Mouse (Mus musculus): ENCODE data around the gene Tex14. TPM values are rescaled to one million over a fixed set of nuclear protein-coding genes. Genes with fewer than 3 reads are reported as not detected.
"Not testable (repeated sequence)": the region's sequence is repeated elsewhere in the genome, so short reads cannot be mapped to it uniquely, and the experiment has no call there.

The Tex14 gene
- polyA plus RNA-seq, 1 experiment: 0.34 TPM

DNA sequence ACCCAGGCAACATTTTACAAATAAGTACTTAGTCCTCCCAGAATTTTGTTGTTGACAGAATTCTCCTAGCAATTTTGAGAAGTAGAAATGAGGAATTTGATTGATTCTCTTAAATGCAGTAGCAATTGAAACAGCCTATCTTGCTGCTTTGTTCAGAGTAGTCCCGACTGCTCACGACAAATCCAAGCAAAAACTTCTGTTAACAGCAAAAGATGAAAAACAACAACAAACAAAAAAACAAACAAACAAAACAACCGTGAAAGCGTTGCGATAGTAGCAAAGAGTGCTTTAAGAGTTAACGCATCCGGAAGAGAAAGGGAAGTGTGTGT, 21.2 kb downstream of the Tex14 start:
- DNase-seq (ENCODE audit: extremely low spot score in 1 of 2, low spot score in 1 of 2): no peak

GRCm38 (mm10) chr11:87426450-87427250, 21.8 kb downstream of the Tex14 start:
- DNase-seq (ENCODE audit: extremely low spot score in 1 of 2, low spot score in 1 of 2): peak; percentile 73 to 86

- no peak for DNase-seq (ENCODE audit: extremely low spot score in 1 of 2, low spot score in 1 of 2)
Measured at GRCm38 (mm10) chr11:87427273-87428050, 22.6 kb downstream of the Tex14 start.

DNA sequence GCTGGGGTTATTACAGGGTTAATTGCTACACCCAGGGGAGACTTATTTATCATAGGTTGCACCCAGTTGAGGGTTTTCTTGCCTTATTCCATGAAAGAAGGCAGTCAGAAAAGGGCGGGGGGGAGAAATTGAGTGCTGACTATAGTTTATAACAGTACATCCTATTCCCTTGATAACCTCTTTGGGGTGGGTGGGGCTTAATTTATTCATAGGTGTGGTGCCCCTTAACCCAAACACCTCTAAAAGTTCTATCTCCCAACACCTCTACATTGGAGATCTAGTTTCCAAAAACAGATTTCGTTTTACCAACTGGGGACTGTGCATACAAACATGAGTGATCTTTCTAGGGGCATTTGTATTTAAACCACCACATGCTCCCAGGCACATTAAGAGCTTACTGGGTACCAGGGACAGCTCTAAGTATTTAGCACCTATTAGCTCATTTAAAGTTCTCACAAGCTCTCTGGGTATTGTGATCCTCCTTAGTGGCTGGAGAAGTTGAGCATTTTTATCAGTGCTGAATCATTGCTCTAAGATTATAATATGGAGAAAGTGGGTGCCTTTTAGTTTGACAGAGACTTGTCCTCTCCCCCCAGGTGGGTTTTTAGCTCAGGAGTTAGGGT, 23.3 kb downstream of the Tex14 start:
- no peak for DNase-seq (ENCODE audit: extremely low spot score in 1 of 2, low spot score in 1 of 2)

DNA sequence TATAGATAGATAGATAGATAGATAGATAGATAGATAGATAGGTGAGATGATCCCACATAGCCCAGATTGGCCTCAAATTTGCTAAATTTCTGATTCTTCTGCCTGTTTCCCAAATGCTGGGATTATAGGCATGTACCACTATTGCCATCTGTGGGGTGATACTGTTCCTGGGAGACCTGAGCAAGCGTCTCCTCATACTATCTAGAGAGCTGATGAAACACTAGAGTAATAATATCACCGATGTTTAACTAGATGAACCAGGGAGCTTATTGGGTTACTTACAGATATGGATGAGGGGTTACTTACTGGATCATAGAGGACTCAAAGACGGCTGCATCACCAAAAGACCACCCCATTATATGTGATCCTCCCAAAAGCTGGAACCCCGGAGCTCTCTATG, 24.5 kb downstream of the Tex14 start:
- no peak for DNase-seq (ENCODE audit: extremely low spot score in 1 of 2, low spot score in 1 of 2)

DNA sequence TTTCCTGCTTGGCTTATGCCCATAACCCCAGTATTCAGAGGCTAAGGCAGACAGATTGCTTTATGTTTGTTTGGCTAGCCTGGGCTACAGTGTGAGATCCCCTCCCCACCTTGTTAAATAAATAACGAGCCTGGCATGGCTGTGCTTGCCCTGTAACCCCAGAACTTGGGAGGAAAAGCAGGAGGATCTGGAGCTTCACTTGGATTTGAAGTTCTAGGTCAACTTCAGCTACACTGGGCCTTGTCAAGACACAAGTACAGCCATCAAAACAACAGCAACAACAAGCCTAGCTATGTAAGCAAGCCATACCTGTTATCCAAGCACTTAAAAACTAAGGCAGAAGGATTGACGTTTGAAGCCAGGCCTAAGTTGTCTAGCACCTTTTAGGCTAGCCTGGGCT, 25.5 kb downstream of the Tex14 start:
- no peak for DNase-seq (ENCODE audit: extremely low spot score in 1 of 2, low spot score in 1 of 2)

- DNase-seq (ENCODE audit: extremely low spot score in 1 of 2, low spot score in 1 of 2): not testable (repeated sequence)
Measured at GRCm38 (mm10) chr11:87431813-87432212, 26.9 kb downstream of the Tex14 start.

DNA sequence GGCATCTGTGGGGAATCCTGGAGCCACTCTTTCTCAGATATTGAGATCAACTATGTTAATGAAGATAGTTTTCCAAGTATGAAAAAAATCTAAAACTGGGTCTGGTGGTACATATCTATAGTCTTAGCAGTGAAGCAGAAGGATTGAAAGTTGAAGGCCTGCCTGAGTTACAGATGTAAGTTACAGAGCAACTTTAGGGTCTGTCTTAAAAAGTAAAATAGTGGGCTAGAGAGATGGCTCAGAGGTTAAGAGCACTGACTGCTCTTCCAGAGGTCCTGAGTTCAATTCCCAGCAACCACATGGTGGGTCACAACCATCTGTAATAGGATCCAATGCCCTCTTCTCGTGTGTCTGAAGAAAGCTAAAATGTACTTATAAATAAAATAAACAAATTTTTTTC, 27.6 kb downstream of the Tex14 start:
- no peak for DNase-seq (ENCODE audit: extremely low spot score in 1 of 2, low spot score in 1 of 2)

- no peak for DNase-seq (ENCODE audit: extremely low spot score in 1 of 2, low spot score in 1 of 2)
Measured at GRCm38 (mm10) chr11:87432933-87433669, 28.2 kb downstream of the Tex14 start.

DNA sequence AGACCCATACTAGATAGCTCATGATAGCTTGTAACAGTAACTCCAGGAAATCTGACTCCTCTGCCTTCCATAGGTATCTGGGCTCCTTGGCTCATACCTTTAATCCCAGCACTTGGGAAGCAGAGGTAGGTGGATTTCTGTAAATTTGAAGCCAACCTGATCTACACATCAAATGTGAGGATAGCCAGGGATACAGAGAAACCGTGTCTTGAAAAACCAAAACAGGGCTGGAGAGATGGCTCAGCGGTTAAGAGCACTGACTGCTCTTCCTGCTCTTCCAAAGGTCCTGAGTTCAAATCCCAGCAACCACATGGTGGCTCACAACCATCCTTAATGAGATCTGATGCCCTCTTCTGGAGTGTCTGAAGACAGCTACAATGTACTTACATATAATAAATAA, 30.2 kb downstream of the Tex14 start:
- not testable (repeated sequence) for DNase-seq (ENCODE audit: extremely low spot score in 1 of 2, low spot score in 1 of 2)

DNA sequence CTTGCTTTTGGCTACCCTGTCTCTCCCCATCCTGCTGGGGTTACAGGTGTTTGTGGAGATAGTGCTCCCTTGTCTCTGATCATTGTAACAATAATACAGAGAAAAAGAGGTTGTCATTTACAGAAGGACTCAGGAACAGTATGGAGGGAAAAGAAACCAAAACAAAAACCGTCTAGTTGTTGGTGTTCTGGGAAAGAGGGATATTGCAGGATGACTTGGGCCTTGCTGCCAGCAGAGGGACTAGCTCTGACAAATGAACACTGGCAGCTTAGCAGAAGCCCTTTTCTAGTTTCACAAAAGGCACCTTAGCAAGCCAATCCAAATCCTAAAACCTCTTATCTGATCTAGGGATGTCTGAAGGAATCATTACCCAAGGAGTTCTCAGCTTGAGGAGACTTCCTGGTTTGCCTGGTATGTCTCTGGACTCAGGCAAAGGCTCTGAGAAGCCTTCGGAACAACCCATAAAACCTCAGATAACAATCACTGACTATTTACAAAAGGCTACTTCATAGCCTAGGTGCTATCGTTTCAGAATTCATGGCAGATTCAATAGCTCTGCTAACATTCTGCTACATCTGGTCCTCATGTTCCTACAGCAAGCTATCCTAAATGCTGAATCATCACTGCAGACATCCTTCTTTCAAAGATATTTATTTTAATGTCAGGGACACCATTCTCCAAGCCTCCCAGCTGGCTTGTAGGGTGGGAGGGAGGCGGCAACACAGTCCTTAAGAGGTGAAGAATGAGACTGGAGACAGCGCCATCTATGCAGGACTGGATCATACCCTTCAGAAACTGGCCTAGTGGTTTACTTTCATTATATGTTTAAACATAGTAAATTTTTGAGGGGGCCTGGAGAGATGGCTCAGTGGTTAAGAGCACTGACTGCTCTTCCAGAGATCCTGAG, 31.7 kb downstream of the Tex14 start:
- DNase-seq (ENCODE audit: extremely low spot score in 1 of 2, low spot score in 1 of 2): no peak

GRCm38 (mm10) chr11:87439796-87440420, 35.0 kb downstream of the Tex14 start:
- DNase-seq (ENCODE audit: extremely low spot score in 1 of 2, low spot score in 1 of 2): no peak

GRCm38 (mm10) chr11:87442643-87443372, 37.9 kb downstream of the Tex14 start:
- DNase-seq (ENCODE audit: extremely low spot score in 1 of 2, low spot score in 1 of 2): peak; percentile 66 to 80

DNA sequence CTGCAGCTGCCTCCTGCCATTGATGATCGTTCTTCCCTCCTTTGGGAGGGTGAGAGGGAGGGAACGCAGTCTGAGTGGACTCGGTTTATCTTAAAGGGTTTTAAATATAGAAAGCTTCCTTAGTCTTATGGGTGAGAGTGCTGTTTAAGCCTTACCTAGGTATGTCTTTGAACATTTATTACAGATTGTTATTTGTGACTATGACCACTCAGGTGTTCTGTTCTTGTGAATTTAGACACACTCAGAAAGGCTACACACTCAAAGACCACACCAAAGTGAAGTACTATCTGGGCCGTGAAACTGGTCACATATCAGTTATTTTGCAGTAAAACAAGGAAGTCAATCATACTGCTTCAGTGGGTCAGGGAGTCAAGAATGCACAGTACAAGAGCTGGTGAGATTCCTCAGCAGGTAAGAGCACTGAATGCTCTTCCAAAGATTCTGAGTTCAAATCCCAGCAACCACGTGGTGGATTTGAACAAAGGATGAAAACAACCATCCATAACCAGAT, 38.6 kb downstream of the Tex14 start:
- peak; percentile 76 to 84 for DNase-seq (ENCODE audit: extremely low spot score in 1 of 2, low spot score in 1 of 2)

- DNase-seq (ENCODE audit: extremely low spot score in 1 of 2, low spot score in 1 of 2): not testable (repeated sequence)
Measured at GRCm38 (mm10) chr11:87444056-87444455, 39.2 kb downstream of the Tex14 start.

DNA sequence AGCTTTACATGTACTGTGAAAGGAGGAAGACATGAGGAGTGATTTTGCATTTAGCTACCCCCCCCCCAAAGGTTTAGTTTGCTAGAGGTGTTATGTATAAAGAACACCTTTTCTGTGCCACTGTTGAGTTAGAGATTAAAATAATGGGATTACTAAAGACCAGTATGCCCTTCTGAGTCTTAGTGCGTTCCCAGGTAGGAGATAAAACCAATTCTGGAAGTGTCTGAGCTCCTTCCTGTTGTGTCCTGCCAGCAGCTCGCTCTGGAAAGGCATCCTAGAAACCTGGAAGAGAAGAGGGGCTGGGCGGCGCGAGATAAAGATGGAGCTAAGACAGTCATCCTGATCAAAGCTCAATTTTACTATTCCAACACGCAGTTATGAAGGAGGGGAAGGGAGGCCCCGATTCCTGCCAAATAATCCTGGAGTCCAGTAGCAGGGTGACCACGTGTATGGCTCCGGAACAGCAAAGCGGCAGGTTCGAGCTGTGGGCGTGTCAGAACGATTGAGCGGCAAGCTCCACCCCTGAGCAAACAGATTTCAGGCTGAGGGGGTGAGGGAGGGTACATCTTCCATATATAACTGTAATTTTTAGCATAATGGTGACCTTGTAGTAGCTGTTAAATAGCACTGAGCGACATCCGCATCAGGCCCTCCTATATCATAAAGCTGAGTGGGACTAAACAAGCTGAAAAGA, 40.0 kb downstream of the Tex14 start:
- no peak for DNase-seq (ENCODE audit: extremely low spot score in 1 of 2, low spot score in 1 of 2)

GRCm38 (mm10) chr11:87445593-87445992, 40.7 kb downstream of the Tex14 start:
- not testable (repeated sequence) for DNase-seq (ENCODE audit: extremely low spot score in 1 of 2, low spot score in 1 of 2)

DNA sequence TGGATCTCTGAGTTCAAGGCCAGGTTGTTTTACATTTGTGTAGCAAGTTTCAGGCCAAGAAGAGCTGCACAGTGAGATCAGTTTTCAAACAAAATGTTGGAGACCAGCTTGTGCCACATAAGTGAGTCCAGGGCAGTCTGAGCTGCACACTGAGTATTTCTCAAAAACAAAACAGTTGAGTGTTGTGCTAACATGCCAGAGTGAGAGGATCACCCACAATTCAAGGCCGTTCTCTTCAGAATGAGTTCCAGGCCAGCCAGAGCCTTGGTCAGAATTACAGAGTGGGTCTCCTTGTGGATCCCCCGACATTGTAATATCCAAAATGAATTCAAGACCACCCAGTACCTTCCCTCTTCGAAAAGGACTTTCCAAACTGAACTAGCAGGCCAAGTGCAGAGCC, 41.3 kb downstream of the Tex14 start:
- no peak for DNase-seq (ENCODE audit: extremely low spot score in 1 of 2, low spot score in 1 of 2)

Measured in frontal cortex, adult 2 months (tissue).